Mouse (Mus musculus) olfactory bulb, adult 2 months (tissue): ENCODE measurements around the gene Ifna6.

Experiments used
- CTCF ChIP-seq: fragments of 200-500 bp; IDR thresholded peaks from 2 replicates; pipeline ENCODE4 v1.5.1; 2012; ENCODE audit warnings: low read depth, mild to moderate bottlenecking, low read length, moderate library complexity; ENCODE audit not compliant: insufficient read depth
- POLR2A ChIP-seq: fragments of 200-500 bp; IDR thresholded peaks from 2 replicates; pipeline ENCODE4 v1.6.1; 2012; ENCODE audit warnings: mild to moderate bottlenecking, low read depth, low read length, moderate library complexity; ENCODE audit not compliant: insufficient read depth

- TF ChIP-seq POLR2A (no peak), CTCF (no peak)
Measured at GRCm38 (mm10) chr4:88867926-88868911, 41.0 kb downstream of the Ifna6 start.
